Mouse (Mus musculus) gastrocnemius, postnatal 14 days (tissue): Measurements from ENCODE around the gene Pakap. TPM values are rescaled to one million over a fixed set of nuclear protein-coding genes. Genes with fewer than 3 reads are reported as not detected.
A peak's percentile ranks its signal among the peaks of the same experiment; 100 is the strongest.
"Not testable (repeated sequence)": the region's sequence is repeated elsewhere in the genome, so short reads cannot be mapped to it uniquely, and the experiment has no call there.

Experiments used
- DNase-seq: peaks from one replicate; pipeline ENCODE4 v3.0.0; 2021; ENCODE audit warnings: mixed read lengths
- intact Hi-C: fragments of 180-260 bp; cut with DNase I; formaldehyde crosslinking; loops from one replicate; pipeline ENCODE4 v1.15.1; 2025; ENCODE audit warnings: low total_unique reads
- total RNA-seq, 2 experiments: library from RNA; stranded (reverse); gene quantifications; 2 replicates each; pipeline ENCODE4 v1.2.3; 2021

Pakap gene
- total RNA-seq, 2 experiments from 2014 or later: 8.8 to 10.9 TPM

- DNase-seq: no peak
- intact Hi-C loops: loop anchor here (10.0 kb wide), 1 partner anchor 90 kb away; no protein-coding TSS in a partner anchor
These were observed 317.2 kb downstream of the Pakap start for GRCm38 (mm10) chr4:57885186-57885585.

- intact Hi-C loops: loop anchor here (10.0 kb wide), 1 partner anchor 91 kb away; no protein-coding TSS in a partner anchor
- no peak for DNase-seq
These were observed 318.3 kb downstream of the Pakap start for GRCm38 (mm10) chr4:57886066-57886887.

GRCm38 (mm10) chr4:57886888-57887230, 318.9 kb downstream of the Pakap start:
- intact Hi-C loops: loop anchor here (10.0 kb wide), 1 partner anchor 92 kb away; no protein-coding TSS in a partner anchor
- no peak for DNase-seq

- DNase-seq: no peak
- intact Hi-C loops: loop anchor here (10.0 kb wide), 1 partner anchor 93 kb away; no protein-coding TSS in a partner anchor
These were observed 320.3 kb downstream of the Pakap start for GRCm38 (mm10) chr4:57888246-57888645.

GRCm38 (mm10) chr4:57888978-57889377, 321.0 kb downstream of the Pakap start:
- DNase-seq: not testable (repeated sequence)
- intact Hi-C loops: loop anchor here (10.0 kb wide), 1 partner anchor 94 kb away; no protein-coding TSS in a partner anchor

GRCm38 (mm10) chr4:57889773-57890172, 321.8 kb downstream of the Pakap start:
- no peak for DNase-seq
- intact Hi-C loops: loop anchor here (10.0 kb wide), 1 partner anchor 95 kb away; no protein-coding TSS in a partner anchor

GRCm38 (mm10) chr4:57892001-57892586, 324.1 kb downstream of the Pakap start:
- intact Hi-C loops: no loop called here

GRCm38 (mm10) chr4:57895140-57895539, 327.2 kb downstream of the Pakap start:
- DNase-seq: no peak
- intact Hi-C loops: no loop called here

More at GRCm38 (mm10) chr4:57892001-57892586, 324.1 kb downstream of the Pakap start:
- no peak for DNase-seq

GRCm38 (mm10) chr4:57895902-57896301, 327.9 kb downstream of the Pakap start:
- intact Hi-C loops: no loop called here
- DNase-seq: no peak

GRCm38 (mm10) chr4:57896631-57897030, 328.7 kb downstream of the Pakap start:
- DNase-seq: no peak
- intact Hi-C loops: no loop called here

- intact Hi-C loops: loop anchor here (2.0 to 10.0 kb wide), 2 partner anchors 178 to 354 kb away; no protein-coding TSS in a partner anchor
- peak; percentile 50 for DNase-seq
These were observed 333.2 kb downstream of the Pakap start for GRCm38 (mm10) chr4:57901210-57901609.

GRCm38 (mm10) chr4:57902619-57903018, 334.6 kb downstream of the Pakap start:
- no peak for DNase-seq
- intact Hi-C loops: loop anchor here (10.0 kb wide), 1 partner anchor 352 kb away; no protein-coding TSS in a partner anchor

- intact Hi-C loops: loop anchor here (10.0 kb wide), 1 partner anchor 351 kb away; no protein-coding TSS in a partner anchor
- peak; percentile 58 for DNase-seq
These were observed 336.2 kb downstream of the Pakap start for GRCm38 (mm10) chr4:57904211-57904610.

- no peak for DNase-seq
- intact Hi-C loops: loop anchor here (10.0 kb wide), 1 partner anchor 350 kb away; no protein-coding TSS in a partner anchor
These were observed 336.7 kb downstream of the Pakap start for GRCm38 (mm10) chr4:57904638-57905037.

GRCm38 (mm10) chr4:57906708-57907107, 338.7 kb downstream of the Pakap start:
- intact Hi-C loops: loop anchor here (10.0 kb wide), 1 partner anchor 348 kb away; no protein-coding TSS in a partner anchor

GRCm38 (mm10) chr4:57908860-57909259, 340.9 kb downstream of the Pakap start:
- intact Hi-C loops: loop anchor here (10.0 kb wide), 1 partner anchor 346 kb away; no protein-coding TSS in a partner anchor
- no peak for DNase-seq

More at GRCm38 (mm10) chr4:57906708-57907107, 338.7 kb downstream of the Pakap start:
- DNase-seq: no peak

GRCm38 (mm10) chr4:57913021-57913420, 345.0 kb downstream of the Pakap start:
- intact Hi-C loops: no loop called here
- DNase-seq: no peak

GRCm38 (mm10) chr4:57914193-57915190, 346.5 kb downstream of the Pakap start:
- intact Hi-C loops: no loop called here
- no peak for DNase-seq
